Mouse (Mus musculus): ENCODE measurements at regions not wholly inside any gene's neighbourhood (a gene's known extent, or its start where the extent isn't known, plus 50 kb on each side); places are given as distances from the start of the nearest gene placed in this dataset.

GRCm38 (mm10) chr15:41283199-41283598 is 1149.0 kb downstream of the 9330182O14Rik start:
- H3K9ac ChIP-seq (replicated peaks; ENCODE audit: low read length, poor library complexity, severe bottlenecking), result no peak overlapping the region
- no peak for ATAC-seq (ENCODE audit: low FRiP score)
- DNase-seq (ENCODE audit: low spot score), result no peak
- H3K4me1 ChIP-seq (ENCODE audit: insufficient read depth, low read length), result no peaks in the 10 kb centered on the region
- no peak overlapping the region for H3K27ac ChIP-seq (ENCODE audit: low read depth, low read length)
- H3K27me3 ChIP-seq (ENCODE audit: insufficient read depth, low read length), result no peaks in the 10 kb centered on the region
- no peak overlapping the region for H3K4me3 ChIP-seq (ENCODE audit: low read depth, low read length)
- no peak overlapping the region for H3K4me2 ChIP-seq (ENCODE audit: low read depth, low read length, poor library complexity, severe bottlenecking)
- no peaks in the 10 kb centered on the region for H3K36me3 ChIP-seq (ENCODE audit: insufficient read depth, low read length)
- TF ChIP-seq CTCF (IDR thresholded peaks at IDR 0.05), result no peak
- no peaks in the 10 kb centered on the region for H3K9me3 ChIP-seq (ENCODE audit: low read length)
- WGBS, result 100% methylated on average over 1 of the region's 1 CpGs

- no peak overlapping the region for H3K27ac ChIP-seq (ENCODE audit: low read depth, low read length)
- H3K36me3 ChIP-seq (ENCODE audit: insufficient read depth, low read length), result no peaks in the 10 kb centered on the region
- DNase-seq (ENCODE audit: low spot score) (no peak), ATAC-seq (ENCODE audit: low FRiP score) (no peak)
- H3K27me3 ChIP-seq (ENCODE audit: insufficient read depth, low read length), result no peaks in the 10 kb centered on the region
- no peak overlapping the region for H3K9ac ChIP-seq (replicated peaks; ENCODE audit: low read length, poor library complexity, severe bottlenecking)
- H3K4me2 ChIP-seq (ENCODE audit: low read depth, low read length, poor library complexity, severe bottlenecking), result no peak overlapping the region
- H3K9me3 ChIP-seq (ENCODE audit: low read length), result no peaks in the 10 kb centered on the region
- no peaks in the 10 kb centered on the region for H3K4me1 ChIP-seq (ENCODE audit: insufficient read depth, low read length)
- WGBS, result 85% methylated on average over 5 of the region's 5 CpGs
- no peak overlapping the region for H3K4me3 ChIP-seq (ENCODE audit: low read depth, low read length)
- no peak for TF ChIP-seq CTCF (IDR thresholded peaks at IDR 0.05)
Observed at GRCm38 (mm10) chr15:41286809-41287413, 1152.7 kb downstream of the 9330182O14Rik start.

GRCm38 (mm10) chr15:41297419-41297818 is 1163.3 kb downstream of the 9330182O14Rik start:
- no peak overlapping the region for H3K27ac ChIP-seq (ENCODE audit: low read depth, low read length)
- ATAC-seq (ENCODE audit: low FRiP score) (no peak), DNase-seq (ENCODE audit: low spot score) (no peak)
- no peak overlapping the region for H3K4me2 ChIP-seq (ENCODE audit: low read depth, low read length, poor library complexity, severe bottlenecking)
- TF ChIP-seq CTCF (IDR thresholded peaks at IDR 0.05), result no peak
- WGBS, result 69% methylated on average over 4 of the region's 4 CpGs
- no peaks in the 10 kb centered on the region for H3K36me3 ChIP-seq (ENCODE audit: insufficient read depth, low read length)
- H3K9me3 ChIP-seq (ENCODE audit: low read length), result no peaks in the 10 kb centered on the region
- no peaks in the 10 kb centered on the region for H3K27me3 ChIP-seq (ENCODE audit: insufficient read depth, low read length)
- H3K9ac ChIP-seq (replicated peaks; ENCODE audit: low read length, poor library complexity, severe bottlenecking), result no peak overlapping the region
- no peak overlapping the region for H3K4me3 ChIP-seq (ENCODE audit: low read depth, low read length)
- H3K4me1 ChIP-seq (ENCODE audit: insufficient read depth, low read length), result no peaks in the 10 kb centered on the region

GRCm38 (mm10) chr15:41306638-41307037 is 1172.5 kb downstream of the 9330182O14Rik start:
- Histone ChIP-seq H3K27ac (ENCODE audit: low read depth, low read length) (no peak overlapping the region), H3K9ac (replicated peaks; ENCODE audit: low read length, poor library complexity, severe bottlenecking) (no peak overlapping the region), H3K4me2 (ENCODE audit: low read depth, low read length, poor library complexity, severe bottlenecking) (no peak overlapping the region), H3K27me3 (ENCODE audit: insufficient read depth, low read length) (no peaks in the 10 kb centered on the region), H3K4me1 (ENCODE audit: insufficient read depth, low read length) (no peaks in the 10 kb centered on the region), H3K9me3 (ENCODE audit: low read length) (no peaks in the 10 kb centered on the region), H3K36me3 (ENCODE audit: insufficient read depth, low read length) (no peaks in the 10 kb centered on the region), H3K4me3 (ENCODE audit: low read depth, low read length) (no peak overlapping the region)
- TF ChIP-seq CTCF (IDR thresholded peaks at IDR 0.05), result no peak
- 85% methylated on average over 1 of the region's 1 CpGs for WGBS
- ATAC-seq (ENCODE audit: low FRiP score), result no peak
- no peak for DNase-seq (ENCODE audit: low spot score)

GRCm38 (mm10) chr15:41311728-41312320 is 1177.7 kb downstream of the 9330182O14Rik start:
- TF ChIP-seq CTCF (IDR thresholded peaks at IDR 0.05), result no peak
- Histone ChIP-seq H3K4me3 (ENCODE audit: low read depth, low read length) (no peak overlapping the region), H3K9me3 (ENCODE audit: low read length) (no peaks in the 10 kb centered on the region), H3K27me3 (ENCODE audit: insufficient read depth, low read length) (no peaks in the 10 kb centered on the region), H3K36me3 (ENCODE audit: insufficient read depth, low read length) (no peaks in the 10 kb centered on the region), H3K27ac (ENCODE audit: low read depth, low read length) (no peak overlapping the region), H3K4me2 (ENCODE audit: low read depth, low read length, poor library complexity, severe bottlenecking) (no peak overlapping the region), H3K4me1 (ENCODE audit: insufficient read depth, low read length) (no peaks in the 10 kb centered on the region), H3K9ac (replicated peaks; ENCODE audit: low read length, poor library complexity, severe bottlenecking) (no peak overlapping the region)
- ATAC-seq (ENCODE audit: low FRiP score) (no peak), DNase-seq (ENCODE audit: low spot score) (no peak)
- WGBS, result 84% methylated on average over 5 of the region's 5 CpGs

- no peak for ATAC-seq (ENCODE audit: low FRiP score)
- no peak for TF ChIP-seq CTCF (IDR thresholded peaks at IDR 0.05)
Observed at GRCm38 (mm10) chr15:41314916-41315315, 1180.8 kb downstream of the 9330182O14Rik start.

More at GRCm38 (mm10) chr15:41314916-41315315, 1180.8 kb downstream of the 9330182O14Rik start:
- H3K4me1 ChIP-seq (ENCODE audit: insufficient read depth, low read length), result no peaks in the 10 kb centered on the region
- WGBS, result 64% methylated on average over 4 of the region's 4 CpGs
- DNase-seq (ENCODE audit: low spot score), result no peak
- no peaks in the 10 kb centered on the region for H3K9me3 ChIP-seq (ENCODE audit: low read length)
- H3K36me3 ChIP-seq (ENCODE audit: insufficient read depth, low read length), result no peaks in the 10 kb centered on the region
- no peak overlapping the region for H3K9ac ChIP-seq (replicated peaks; ENCODE audit: low read length, poor library complexity, severe bottlenecking)
- no peak overlapping the region for H3K4me3 ChIP-seq (ENCODE audit: low read depth, low read length)
- no peak overlapping the region for H3K27ac ChIP-seq (ENCODE audit: low read depth, low read length)
- H3K27me3 ChIP-seq (ENCODE audit: insufficient read depth, low read length), result no peaks in the 10 kb centered on the region
- no peak overlapping the region for H3K4me2 ChIP-seq (ENCODE audit: low read depth, low read length, poor library complexity, severe bottlenecking)
